Mouse (Mus musculus): Measurements from ENCODE around the gene Gm15557. TPM values are rescaled to one million over a fixed set of nuclear protein-coding genes. Genes with fewer than 3 reads are reported as not detected.

The Gm15557 gene
- not detected in 2 replicates for polyA plus RNA-seq (2012; rRNA removed)

GRCm38 (mm10) chr2:155940681-155941080 lies at the start of gene Gm15557:
Gm15557 (plus strand) TSS chr2:155940728.

GRCm38 (mm10) chr2:155929531-155930442 lies 10.7 kb upstream of the Gm15557 start, which contains the start of gene Uqcc1:
Uqcc1 (minus strand) TSS chr2:155930310.

GRCm38 (mm10) chr2:155945124-155945523 lies 4.6 kb downstream of the Gm15557 start, which contains the start of gene Gdf5:
Gdf5 (minus strand) TSS chr2:155945367.

GRCm38 (mm10) chr2:155956134-155957059 lies 15.9 kb downstream of the Gm15557 start, which contains the start of gene Cep250:
Cep250 (plus strand) TSS chr2:155956458.

Other genes with a start within 250 kb of the Gm15557 start
- 44.5 and 49.6 TPM in 2 replicates for gene Trpc4ap, start 248.3 kb upstream of the Gm15557 start, polyA plus RNA-seq (2012; rRNA removed)
- gene Edem2, start 211.3 kb upstream of the Gm15557 start, polyA plus RNA-seq (2012; rRNA removed), result 39.2 and 41.0 TPM in 2 replicates
- not detected in 2 replicates for gene Gm17581, start 204.9 kb upstream of the Gm15557 start, polyA plus RNA-seq (2012; rRNA removed)
- gene Procr, start 189.6 kb upstream of the Gm15557 start, polyA plus RNA-seq (2012; rRNA removed), result 1.3 and 1.4 TPM in 2 replicates
- 0.01 TPM in 2 replicates for gene Mmp24, start 165.4 kb upstream of the Gm15557 start, polyA plus RNA-seq (2012; rRNA removed)
- gene BC029722, start 121.3 kb upstream of the Gm15557 start, polyA plus RNA-seq (2012; rRNA removed), result 6.0 and 6.2 TPM in 2 replicates
- 50.1 and 53.1 TPM in 2 replicates for gene Eif6, start 113.8 kb upstream of the Gm15557 start, polyA plus RNA-seq (2012; rRNA removed)
- gene Fam83c, start 105.9 kb upstream of the Gm15557 start, polyA plus RNA-seq (2012; rRNA removed), result under 0.01 and 0.01 TPM in 2 replicates
- gene Uqcc1, start 10.4 kb upstream of the Gm15557 start, polyA plus RNA-seq (2012; rRNA removed), result 21.3 and 23.4 TPM in 2 replicates
- gene Gdf5, start 4.6 kb downstream of the Gm15557 start, polyA plus RNA-seq (2012; rRNA removed), result not detected in 2 replicates
- gene Cep250, start 15.7 kb downstream of the Gm15557 start, polyA plus RNA-seq (2012; rRNA removed), result 4.7 and 5.3 TPM in 2 replicates
- 2.0 and 2.2 TPM in 2 replicates for gene 6430550D23Rik, start 67.2 kb downstream of the Gm15557 start, polyA plus RNA-seq (2012; rRNA removed)
- gene Ergic3, start 67.3 kb downstream of the Gm15557 start, polyA plus RNA-seq (2012; rRNA removed), result 76.4 and 78.4 TPM in 2 replicates
- 0.02 TPM in 1 of 2 replicates, not detected in the other for gene Fer1l4, start 112.2 kb downstream of the Gm15557 start, polyA plus RNA-seq (2012; rRNA removed)
- gene Spag4, start 124.4 kb downstream of the Gm15557 start, polyA plus RNA-seq (2012; rRNA removed), result 0.74 and 1.1 TPM in 2 replicates
- gene Cpne1, start 171.2 kb downstream of the Gm15557 start, polyA plus RNA-seq (2012; rRNA removed), result 13.5 and 15.5 TPM in 2 replicates
- 2.6 and 3.1 TPM in 2 replicates for gene Rbm12, start 171.2 kb downstream of the Gm15557 start, polyA plus RNA-seq (2012; rRNA removed)
- 1.8 and 2.0 TPM in 2 replicates for gene Gm28036, start 186.4 kb downstream of the Gm15557 start, polyA plus RNA-seq (2012; rRNA removed)
- 211 and 226 TPM in 2 replicates for gene Romo1, start 203.3 kb downstream of the Gm15557 start, polyA plus RNA-seq (2012; rRNA removed)
- 38.9 and 45.3 TPM in 2 replicates for gene Nfs1, start 203.5 kb downstream of the Gm15557 start, polyA plus RNA-seq (2012; rRNA removed)
- 74.7 and 78.9 TPM in 2 replicates for gene Rbm39, start 239.5 kb downstream of the Gm15557 start, polyA plus RNA-seq (2012; rRNA removed)